Mouse (Mus musculus) erythroblast, adult 5-6 weeks (primary cell): ENCODE measurements around the gene Nmnat2. TPM values are rescaled to one million over a fixed set of nuclear protein-coding genes. Genes with fewer than 3 reads are reported as not detected.

ENCODE experiments used
- ATAC-seq: replicated peaks from 2 replicates; pipeline ENCODE4 v1.8.0; 2016; ENCODE audit warnings: moderate number of reproducible peaks, mild to moderate bottlenecking, moderate TSS enrichment, inconsistent platforms; ENCODE audit not compliant: poor library complexity, low FRiP score, severe bottlenecking
- total RNA-seq, 2 experiments: library from RNA; stranded (forward) in 1 of 2; stranded (reverse) in 1 of 2; fragments of 150-400 nt in 1 of 2; fragments of 200-764, 138-1000 nt in 1 of 2; gene quantifications; 2 replicates each; pipeline versions ENCODE4 v1.2.3 to v1.2.4; 2015 to 2017; ENCODE audit warnings: low replicate concordance in 2 of 2

The Nmnat2 gene
- total RNA-seq (2015; ENCODE audit: low replicate concordance) (not detected in 2 replicates), total RNA-seq (2017; ENCODE audit: low replicate concordance) (0.14 TPM in 1 of 2 replicates, not detected in the other)

DNA sequence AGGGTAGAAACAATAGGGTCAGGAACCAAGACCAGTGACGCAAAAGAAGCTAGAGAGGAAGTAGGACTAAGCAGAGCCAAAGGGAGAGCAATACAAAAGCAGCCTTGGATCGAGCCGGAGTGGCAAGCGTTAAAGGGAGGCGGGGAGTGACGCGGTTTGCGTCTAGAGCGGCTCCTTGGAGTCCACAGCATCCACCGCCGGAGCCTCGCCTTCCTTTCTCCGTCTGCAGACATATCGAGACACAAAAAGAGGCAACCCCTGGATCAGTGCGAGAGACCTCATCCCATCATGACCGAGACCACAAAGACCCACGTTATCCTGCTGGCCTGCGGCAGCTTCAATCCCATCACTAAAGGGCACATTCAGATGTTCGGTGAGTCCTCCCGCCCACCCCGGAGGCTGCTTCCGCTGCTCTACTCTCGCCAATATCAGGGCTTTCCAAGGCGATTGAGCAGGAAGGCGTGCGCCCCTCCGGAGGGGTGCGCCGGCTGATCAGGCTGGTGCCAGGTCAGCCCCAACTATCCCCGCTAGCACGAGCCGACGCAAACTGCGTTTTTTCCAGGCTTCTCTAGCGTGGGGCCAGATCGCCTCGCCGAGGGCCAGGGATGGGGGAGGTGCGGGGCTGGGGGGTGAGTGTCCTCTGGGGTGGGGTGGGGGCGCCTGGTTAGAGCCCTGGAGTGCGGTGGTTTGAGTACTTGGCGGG lies at the start of gene Nmnat2:
Nmnat2 (plus strand) TSS at position 173 of the 703 bp plus-strand sequence.
- ATAC-seq, result no peak

DNA sequence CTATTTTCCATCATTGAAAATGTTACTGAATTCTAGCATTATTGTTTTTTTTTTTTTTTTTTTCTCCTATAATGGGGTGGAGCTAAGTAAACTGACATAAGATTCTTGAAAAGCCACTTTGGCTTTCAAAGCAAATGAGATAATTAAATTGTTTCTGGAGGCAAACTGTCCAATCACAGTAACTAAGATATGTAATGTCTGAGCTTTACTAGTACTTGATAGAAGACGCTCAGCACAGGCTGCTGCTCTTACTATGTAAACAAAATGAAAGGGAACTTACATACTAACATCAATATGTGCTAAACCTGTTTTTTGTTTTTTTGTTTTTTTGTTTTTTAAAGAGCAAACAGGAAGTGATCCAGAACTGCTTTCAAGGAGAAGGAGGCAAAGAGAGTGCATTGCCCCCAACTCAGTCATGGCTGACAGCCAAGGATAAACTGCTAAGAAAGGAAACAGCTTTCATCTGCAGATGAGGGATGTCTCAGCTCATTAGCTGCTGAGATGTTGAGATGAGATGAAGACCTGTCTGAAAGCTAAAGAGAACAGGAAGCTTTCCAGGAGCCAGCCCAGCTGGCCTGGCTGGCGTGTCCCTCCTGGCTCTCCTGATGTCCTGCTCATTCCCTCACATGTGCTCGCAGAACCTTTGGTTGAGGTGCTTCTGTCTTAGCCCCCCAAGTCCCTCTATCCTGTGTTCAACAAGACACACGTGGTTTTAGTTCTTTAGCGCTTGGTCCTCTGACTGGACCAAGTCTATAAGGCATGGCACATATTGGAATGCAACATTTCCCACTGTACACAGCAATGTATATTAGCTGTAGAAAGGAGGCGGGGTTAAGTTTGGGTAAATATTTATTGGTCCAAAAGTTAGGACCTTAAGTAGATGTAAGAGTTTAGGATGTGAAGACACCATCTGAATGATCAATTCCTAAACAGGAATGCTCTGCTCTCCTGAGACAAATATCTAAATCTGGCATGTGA lies 41.0 kb upstream of the Nmnat2 start:
- ATAC-seq, result no peak

DNA sequence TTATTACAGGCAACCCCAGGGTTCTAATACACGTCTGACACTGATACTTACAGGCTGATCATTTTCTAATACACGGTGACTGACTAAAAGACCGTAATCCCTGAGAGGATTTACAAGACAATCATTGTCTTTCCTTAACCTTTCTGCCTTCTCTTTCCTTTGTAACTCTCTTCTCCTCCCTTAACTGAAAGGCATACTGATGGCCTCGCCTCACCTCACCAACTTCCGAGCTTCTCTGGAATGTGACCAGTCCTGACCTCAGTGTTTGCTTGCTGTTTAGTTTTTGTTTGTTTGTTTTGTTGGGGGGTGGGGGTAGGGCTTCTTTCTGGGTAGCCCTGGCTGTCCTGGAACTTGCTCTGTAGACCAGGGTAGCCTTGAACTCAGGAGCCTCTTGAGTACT lies 39.0 kb upstream of the Nmnat2 start:
- ATAC-seq, result no peak

DNA sequence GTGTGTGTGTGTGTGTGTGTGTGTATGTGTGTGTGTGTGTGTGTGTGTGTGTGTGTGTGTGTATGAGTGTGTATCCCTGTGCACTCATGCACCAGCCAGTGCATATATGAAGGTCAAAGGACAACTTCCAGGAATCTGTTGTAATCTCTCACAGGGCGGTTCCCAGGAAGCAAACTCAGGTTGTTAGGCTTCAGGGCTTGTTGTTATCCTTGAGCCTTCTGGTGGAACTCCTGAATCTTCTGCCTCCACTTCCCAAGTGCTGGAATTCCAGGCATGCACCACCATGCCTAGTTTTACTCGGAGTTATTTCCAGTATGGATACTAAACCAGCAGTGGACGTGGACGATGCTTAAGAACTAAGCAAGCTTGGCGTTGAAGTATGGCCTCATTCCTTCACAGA lies 37.9 kb upstream of the Nmnat2 start:
- ATAC-seq, result no peak

DNA sequence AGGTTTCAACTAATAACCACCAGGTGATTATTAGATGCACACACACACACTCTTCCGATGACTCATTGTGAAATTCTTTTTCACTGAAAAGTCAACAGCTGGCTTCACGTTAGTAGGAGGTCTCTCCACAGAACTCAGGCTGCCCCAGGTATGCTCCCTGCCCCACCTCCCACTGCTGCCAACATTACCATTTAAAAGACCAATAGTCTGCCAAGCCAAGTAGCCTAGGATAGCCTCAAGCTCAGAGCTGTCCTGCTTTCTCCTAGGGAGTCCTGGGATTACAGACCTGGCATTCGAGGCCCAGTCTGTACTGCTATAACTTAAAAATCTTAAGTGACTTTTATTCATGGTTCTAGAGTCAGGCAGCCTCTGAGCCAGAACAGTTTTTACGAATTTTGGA lies 37.2 kb upstream of the Nmnat2 start:
- ATAC-seq, result no peak

DNA sequence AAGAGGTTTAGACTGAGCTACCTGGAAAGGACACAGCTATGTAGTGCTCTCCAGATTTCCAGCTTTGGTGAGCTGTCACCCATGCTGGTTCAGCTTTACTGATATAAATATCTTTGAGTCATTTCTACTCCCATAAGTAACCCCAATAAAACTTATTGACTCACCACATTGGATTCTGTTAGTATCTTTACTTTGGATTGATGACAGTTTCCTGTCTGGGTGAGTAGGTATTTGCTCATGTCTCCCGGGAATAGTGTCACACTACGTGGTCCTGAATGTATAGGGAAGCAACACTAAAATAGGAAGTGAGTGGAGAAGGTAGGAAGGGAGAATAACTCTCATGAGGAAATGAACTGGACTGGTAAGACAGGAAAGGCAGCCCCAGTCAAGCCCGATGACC lies 33.0 kb upstream of the Nmnat2 start:
- no peak for ATAC-seq

DNA sequence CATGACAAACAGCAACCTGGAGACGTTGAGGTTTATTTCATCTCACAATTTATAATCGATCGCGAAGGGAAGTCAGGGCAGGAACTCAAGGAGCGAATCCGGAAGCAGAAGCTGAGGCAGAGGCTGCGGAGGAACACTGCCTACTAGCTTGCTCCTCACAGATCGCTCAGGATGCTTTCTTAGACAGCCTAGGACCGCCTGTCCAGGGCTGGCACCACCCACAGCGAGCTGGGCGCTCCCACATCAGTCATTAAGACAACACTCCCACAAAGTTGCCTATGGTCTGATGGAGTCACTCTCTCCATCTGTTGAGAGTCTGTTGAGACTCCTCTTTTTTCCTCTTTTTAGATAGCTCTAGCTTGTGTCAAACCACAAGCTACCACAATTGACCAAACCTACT lies 20.8 kb upstream of the Nmnat2 start:
- ATAC-seq, result no peak

DNA sequence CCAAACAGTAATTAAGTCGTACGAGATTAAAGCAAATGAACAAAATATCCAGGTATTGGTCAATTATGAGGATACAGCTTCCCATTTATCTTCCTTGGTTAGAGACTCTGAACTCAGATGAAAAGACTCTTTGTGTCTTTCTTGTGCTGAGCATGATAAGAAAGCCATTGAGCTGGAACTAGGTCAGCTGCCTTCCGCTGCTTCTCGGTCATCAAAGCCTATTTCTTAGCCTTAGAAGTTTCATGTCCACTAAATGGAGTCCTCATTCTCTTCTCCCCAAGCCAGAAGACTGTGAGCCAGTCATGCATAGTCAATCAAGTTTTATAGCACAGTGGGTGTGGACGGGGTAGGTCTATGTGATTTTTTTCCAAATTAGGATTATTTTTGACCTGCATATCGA lies 19.3 kb upstream of the Nmnat2 start:
- no peak for ATAC-seq

DNA sequence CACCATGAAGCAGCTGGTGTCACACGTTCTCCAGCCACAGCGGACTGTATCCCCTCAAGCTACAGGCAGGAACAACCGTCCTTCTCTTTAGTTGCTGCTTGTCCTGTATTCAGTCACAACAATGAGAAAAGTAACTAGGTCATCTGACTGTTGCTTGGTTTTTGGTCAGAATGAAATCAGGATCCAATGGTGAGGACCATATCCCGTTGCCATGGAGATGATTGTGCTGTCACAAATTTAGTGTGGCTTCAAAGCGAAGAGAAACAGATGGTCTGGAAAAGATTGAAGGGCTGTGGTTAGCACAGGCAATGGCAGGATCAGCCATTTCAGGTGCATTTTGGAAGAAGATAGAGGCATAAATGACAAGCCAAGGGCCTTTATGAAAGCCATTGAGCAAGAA lies 18.4 kb upstream of the Nmnat2 start:
- ATAC-seq, result no peak

DNA sequence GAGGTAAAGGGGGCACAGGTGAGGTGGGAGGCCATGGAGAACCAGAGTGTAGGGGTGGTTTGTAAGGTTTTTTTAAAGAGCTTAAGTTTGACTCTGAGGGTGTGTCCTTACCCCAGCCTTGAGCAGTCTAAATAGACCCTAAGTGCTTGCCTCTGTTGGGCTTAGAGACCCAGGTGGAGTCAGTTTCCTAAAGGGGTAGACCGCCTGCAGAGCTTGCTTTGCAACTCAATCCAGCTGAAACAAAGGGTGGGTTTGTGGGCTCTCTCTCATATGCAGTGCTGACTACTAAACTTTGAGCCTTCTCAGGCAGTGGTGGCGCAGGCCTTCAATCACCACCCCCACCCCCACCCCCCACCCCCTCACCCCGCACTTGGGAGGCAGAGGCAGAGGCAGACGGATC lies 11.8 kb upstream of the Nmnat2 start:
- no peak for ATAC-seq

DNA sequence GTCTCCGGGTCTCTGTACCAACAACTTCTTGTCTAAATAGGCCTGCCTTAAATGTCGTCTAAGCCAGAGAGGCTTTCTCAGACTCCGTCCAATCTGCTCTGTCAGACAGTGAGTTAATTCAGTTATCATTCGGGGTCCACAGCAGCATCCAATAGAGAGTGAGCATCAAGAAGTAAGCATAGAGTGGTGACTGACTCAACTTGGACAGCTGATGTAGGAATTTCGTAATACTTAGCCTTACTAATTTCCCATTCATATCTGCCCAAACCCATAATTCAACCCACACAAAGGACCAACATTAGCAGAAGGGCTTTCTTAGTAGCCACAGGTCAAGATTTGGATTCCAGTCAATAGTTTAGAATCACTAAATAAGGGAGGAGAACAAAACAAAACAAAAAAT lies 626 bp upstream of the Nmnat2 start:
- no peak for ATAC-seq

DNA sequence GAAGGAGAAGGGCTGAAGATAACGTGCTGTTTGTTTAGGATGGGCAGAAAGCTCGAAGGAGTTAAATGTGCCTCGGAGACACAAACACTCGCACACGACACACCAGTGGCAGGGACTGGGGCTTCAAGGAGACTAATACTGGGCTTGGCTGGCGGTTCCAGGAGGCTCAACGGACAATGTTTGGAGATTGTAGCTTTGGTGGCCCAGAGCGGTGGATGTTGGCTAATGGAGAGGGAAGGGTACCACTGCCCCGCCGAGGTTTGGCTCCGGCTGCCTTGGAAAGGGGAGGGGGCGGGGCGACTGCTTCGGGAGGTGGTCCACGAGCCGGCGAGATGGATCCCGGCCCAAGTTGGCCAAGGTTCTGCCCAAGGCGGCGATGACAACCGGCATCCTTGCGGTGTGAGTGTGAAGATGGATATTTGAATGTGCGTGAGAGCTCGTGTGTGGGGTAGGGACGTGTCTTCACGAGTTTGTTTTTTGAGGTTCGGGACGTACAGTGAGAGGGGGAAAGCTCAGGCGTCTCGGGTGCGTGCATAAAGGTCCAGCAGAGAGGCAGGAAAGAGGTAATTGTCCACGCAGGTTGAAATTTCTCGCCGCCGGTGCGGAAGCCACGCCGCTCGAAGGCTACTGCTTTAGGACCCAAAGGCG lies 895 bp downstream of the Nmnat2 start:
- no peak for ATAC-seq

DNA sequence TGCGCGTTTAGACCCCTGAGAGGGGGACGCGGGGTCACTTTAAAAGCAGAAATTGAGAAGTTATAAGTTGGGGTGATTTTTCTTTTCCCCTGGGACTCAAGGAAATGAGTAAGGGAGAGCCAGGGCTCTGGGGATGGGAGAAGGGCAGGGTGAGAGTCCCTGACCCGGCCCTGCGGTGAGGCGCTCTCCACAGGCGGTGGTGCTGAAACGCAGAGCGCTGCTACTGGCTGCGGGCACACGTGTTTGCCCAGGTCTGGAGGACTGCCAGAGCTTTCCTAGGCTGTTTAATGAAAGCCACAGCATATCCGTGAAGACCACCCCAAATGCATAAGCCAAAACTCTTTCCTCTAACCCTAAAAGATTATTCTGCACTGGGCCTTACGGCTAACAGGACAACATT lies 1.4 kb downstream of the Nmnat2 start:
- ATAC-seq, result no peak

DNA sequence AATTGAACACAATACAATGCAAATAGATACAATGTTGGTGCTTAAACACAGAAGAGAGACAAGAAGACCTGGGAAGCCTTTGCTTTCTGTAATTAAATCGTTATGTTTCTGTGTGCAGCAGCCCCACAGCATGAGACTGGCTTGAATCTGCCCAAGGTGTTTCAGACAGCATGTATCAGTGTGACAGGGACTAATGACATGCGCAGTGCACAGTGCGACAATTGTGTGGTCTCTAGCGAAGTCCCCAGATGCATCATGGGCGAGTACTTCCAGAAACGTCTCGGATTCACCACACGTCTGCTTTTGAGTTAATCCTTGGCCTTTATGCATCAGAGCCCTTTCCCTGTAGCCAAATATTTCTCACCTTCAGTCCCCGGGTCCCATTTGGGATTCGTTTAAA lies 9.6 kb downstream of the Nmnat2 start:
- no peak for ATAC-seq

DNA sequence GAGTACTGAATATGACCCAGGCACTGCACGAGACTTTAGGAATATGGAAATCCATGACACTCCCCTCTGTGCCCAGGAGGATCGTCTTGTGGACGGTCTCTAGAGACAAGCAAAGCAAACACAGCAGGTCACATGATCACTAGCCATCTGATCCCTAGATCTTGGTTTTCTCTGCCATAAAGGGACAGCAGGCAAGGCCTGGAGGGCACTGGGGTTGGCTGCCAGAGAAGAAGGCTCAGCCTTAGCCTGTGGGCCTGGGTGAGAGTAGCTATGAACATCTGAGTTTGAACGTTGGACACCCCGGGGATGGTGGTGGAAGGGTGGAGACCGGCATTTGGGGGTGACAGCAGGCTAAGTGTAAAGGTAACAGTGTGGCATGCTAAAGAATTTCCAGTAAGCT lies 11.4 kb downstream of the Nmnat2 start:
- ATAC-seq, result no peak

DNA sequence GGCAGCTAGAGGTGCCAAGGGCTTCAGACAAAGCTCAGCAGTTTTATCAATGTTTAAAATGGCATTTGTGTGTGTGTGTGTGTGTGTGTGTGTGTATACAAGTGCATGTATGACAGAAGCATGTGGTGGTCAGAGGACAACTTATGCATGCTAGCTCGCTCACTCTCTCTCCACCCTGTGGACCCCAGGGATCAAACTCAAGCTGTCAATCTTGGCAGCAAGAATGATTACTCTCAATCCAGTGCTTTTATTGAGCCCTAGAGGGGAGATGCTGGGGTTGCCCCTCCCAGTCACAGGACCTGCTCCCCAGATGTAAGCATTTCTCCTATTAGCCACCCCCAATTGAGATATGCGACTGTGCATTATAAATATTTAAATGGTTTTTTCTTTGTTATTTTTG lies 11.9 kb downstream of the Nmnat2 start:
- ATAC-seq, result no peak

DNA sequence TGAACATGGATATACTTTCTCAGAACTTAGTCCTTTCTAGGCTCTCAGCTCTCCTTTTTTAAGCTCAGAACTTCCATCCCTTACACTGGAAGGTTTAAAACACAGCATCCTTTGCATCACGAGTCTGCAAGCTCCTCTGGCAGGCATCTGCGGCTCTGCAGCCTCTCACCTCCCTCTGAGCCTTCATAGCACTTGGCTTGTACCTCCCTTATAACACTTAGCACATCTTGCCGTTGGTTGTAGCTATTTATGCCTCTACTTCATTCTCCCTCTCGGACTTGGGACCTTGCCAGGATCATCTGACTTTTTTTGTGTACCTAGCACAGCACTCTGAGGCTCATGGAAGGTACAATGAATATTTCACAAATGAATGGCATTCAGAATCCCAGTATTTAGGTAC lies 14.3 kb downstream of the Nmnat2 start:
- ATAC-seq, result no peak

DNA sequence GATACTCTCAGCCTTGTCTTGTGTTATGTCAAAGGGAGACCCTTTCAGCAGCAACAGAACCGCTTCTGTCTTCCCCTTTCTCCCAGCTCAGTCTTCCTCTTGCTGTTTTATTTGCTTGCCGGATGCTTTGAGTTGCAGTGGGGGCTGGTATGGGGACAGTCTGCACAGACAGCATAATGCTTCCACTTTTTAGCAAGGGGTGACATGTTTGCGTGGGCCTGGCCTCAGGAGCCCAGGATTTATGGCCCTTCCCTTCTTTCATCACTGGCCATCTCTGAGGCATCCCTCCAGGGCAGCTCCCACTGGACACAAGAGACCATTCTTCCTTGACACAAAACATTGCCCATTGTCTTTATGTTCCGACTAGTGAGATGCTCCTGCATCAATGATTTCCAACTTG lies 18.2 kb downstream of the Nmnat2 start:
- ATAC-seq, result no peak

DNA sequence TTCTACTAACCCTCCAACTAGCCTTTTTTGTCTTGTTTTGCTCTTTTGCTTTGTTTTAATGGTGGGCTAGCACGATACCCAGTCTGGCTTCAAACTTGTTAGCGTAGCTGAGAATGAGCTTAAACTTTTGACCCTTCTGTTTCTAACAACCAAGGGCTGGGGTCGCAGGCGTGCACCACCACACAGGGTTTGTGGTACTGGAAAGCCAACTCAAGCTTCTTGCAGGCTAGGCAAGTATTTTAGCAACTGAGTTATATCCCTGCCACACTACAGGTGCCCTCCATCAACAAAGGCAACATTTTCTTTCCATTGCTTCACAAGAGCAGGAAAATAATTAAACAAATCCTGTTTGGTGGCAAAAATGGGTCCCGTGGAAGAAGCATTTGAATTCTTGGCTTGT lies 18.6 kb downstream of the Nmnat2 start:
- ATAC-seq, result no peak

DNA sequence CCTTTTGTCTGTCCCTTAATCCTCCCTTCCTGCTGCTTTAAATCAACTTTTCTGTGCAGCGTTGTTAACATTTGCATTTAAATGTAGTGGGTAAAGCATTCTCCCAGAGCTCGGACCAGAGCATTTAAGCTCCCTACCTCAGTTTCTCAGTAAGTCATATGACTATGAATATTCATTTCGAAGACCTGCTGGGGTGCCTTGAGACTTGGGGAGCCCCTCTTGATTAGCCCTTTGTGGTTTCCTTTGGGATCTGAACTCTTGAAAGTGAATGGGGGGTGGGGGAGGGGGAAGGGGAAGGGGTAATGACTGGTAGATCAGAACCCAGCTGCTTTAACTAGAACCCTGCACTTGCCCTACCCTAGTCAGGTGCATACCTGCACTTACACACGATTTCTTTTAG lies 19.1 kb downstream of the Nmnat2 start:
- ATAC-seq, result no peak

DNA sequence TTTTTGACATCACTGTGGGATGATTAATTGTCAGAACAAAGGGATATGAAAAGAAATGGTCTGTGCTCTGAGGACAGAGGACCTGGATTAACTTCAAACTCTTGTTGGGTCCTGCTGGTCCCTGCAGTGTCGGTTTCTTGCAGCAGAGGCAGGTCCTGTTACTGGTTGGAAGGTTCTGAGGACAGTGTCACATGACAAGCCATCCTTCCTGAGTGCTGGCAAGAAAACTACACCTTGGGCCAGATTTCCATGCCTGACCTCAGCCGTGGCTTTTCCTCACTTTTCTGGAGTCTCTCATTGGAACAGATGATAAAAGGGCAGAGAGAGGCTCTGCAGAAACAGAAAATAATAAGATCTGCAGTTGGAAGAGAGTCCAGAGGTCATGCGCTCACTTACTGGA lies 20.4 kb downstream of the Nmnat2 start:
- ATAC-seq, result no peak
